Mouse (Mus musculus) T-helper 17 cell (primary cell): ENCODE measurements around the gene Tnnt1.

Source experiments
- in situ Hi-C, 2 experiments: fragments of 300-600 bp; cut with MboI, MseI; formaldehyde crosslinking; loops; 1 replicate in 1 of 2; 2 replicates in 1 of 2; pipeline ENCODE4 v1.15.1; 2025; ENCODE audit warnings: high pct_unique_total_duplicates in 2 of 2

The Tnnt1 gene

GRCm38 (mm10) chr7:4501558-4502397 is 14.4 kb downstream of the Tnnt1 start, which contains the start of gene Ppp1r12c:
Gene Ppp1r12c, minus strand, starts transcription at chr7:4501680.
- in situ Hi-C loops = loop anchor here in 1 of 2 experiments (10.0 kb wide), 1 partner anchor 357 kb away; no protein-coding TSS in a partner anchor

- in situ Hi-C loops = loop anchor here in 1 of 2 experiments (10.0 kb wide), 1 partner anchor 356 kb away; no protein-coding TSS in a partner anchor
Measured at GRCm38 (mm10) chr7:4500892-4501471, 15.2 kb downstream of the Tnnt1 start.

GRCm38 (mm10) chr7:4499034-4499433 is 17.1 kb downstream of the Tnnt1 start:
- in situ Hi-C loops = loop anchor here in 1 of 2 experiments (25.0 kb wide), 1 partner anchor 1663 kb away; the partner anchor contains the start of genes Zfp444 and Zfp787

GRCm38 (mm10) chr7:4498251-4498650 is 17.9 kb downstream of the Tnnt1 start:
- in situ Hi-C loops = loop anchor here in 1 of 2 experiments (25.0 kb wide), 1 partner anchor 1664 kb away; the partner anchor contains the start of genes Zfp444 and Zfp787

- in situ Hi-C loops = loop anchor here in 1 of 2 experiments (25.0 kb wide), 1 partner anchor 1665 kb away; the partner anchor contains the start of genes Zfp444 and Zfp787
Measured at GRCm38 (mm10) chr7:4497271-4497903, 18.8 kb downstream of the Tnnt1 start.

GRCm38 (mm10) chr7:4496468-4496867 is 19.7 kb downstream of the Tnnt1 start:
- in situ Hi-C loops = loop anchor here in 1 of 2 experiments (25.0 kb wide), 1 partner anchor 1666 kb away; the partner anchor contains the start of genes Zfp444 and Zfp787

GRCm38 (mm10) chr7:4493991-4494390 is 22.2 kb downstream of the Tnnt1 start:
- in situ Hi-C loops = loop anchor here in 1 of 2 experiments (25.0 kb wide), 1 partner anchor 1668 kb away; the partner anchor contains the start of genes Zfp444 and Zfp787

- in situ Hi-C loops = loop anchor here in 1 of 2 experiments (25.0 kb wide), 1 partner anchor 1670 kb away; the partner anchor contains the start of genes Zfp444 and Zfp787
Measured at GRCm38 (mm10) chr7:4492284-4493224, 23.6 kb downstream of the Tnnt1 start.

GRCm38 (mm10) chr7:4491308-4491707 is 24.9 kb downstream of the Tnnt1 start:
- in situ Hi-C loops = loop anchor here in 1 of 2 experiments (25.0 kb wide), 1 partner anchor 1671 kb away; the partner anchor contains the start of genes Zfp444 and Zfp787

GRCm38 (mm10) chr7:4482281-4482680 is 33.9 kb downstream of the Tnnt1 start:
- in situ Hi-C loops = loop anchor here in 1 of 2 experiments (25.0 kb wide), 1 partner anchor 1680 kb away; the partner anchor contains the start of genes Zfp444 and Zfp787

GRCm38 (mm10) chr7:4479674-4480073 is 36.5 kb downstream of the Tnnt1 start:
- in situ Hi-C loops = loop anchor here in 1 of 2 experiments (25.0 kb wide), 1 partner anchor 1683 kb away; the partner anchor contains the start of genes Zfp444 and Zfp787

- in situ Hi-C loops = loop anchor here in 1 of 2 experiments (25.0 kb wide), 1 partner anchor 1683 kb away; the partner anchor contains the start of genes Zfp444 and Zfp787
Measured at GRCm38 (mm10) chr7:4478796-4479291, 37.3 kb downstream of the Tnnt1 start.

- in situ Hi-C loops = loop anchor here in 1 of 2 experiments (25.0 kb wide), 1 partner anchor 1684 kb away; the partner anchor contains the start of genes Zfp444 and Zfp787
Measured at GRCm38 (mm10) chr7:4478021-4478795, 38.0 kb downstream of the Tnnt1 start.

GRCm38 (mm10) chr7:4473940-4474339 is 42.2 kb downstream of the Tnnt1 start:
- in situ Hi-C loops = no loop called here

- in situ Hi-C loops = no loop called here
Measured at GRCm38 (mm10) chr7:4471179-4471555, 45.0 kb downstream of the Tnnt1 start.

GRCm38 (mm10) chr7:4470275-4471178 is 45.7 kb downstream of the Tnnt1 start:
- in situ Hi-C loops = no loop called here

GRCm38 (mm10) chr7:4467801-4468200 is 48.4 kb downstream of the Tnnt1 start:
- in situ Hi-C loops = no loop called here
